Mouse (Mus musculus) adipocyte (in vitro differentiated cells): ENCODE results near the gene Dlgap3.
A peak's percentile ranks its signal among the peaks of the same experiment; 100 is the strongest.

ENCODE experiments used
- DNase-seq: peaks from one replicate; pipeline ENCODE4 v3.0.0-alpha.2; 2016; ENCODE audit warnings: low spot score

The Dlgap3 gene

GRCm38 (mm10) chr4:127174075-127174899, 5.3 kb downstream of the Dlgap3 start:
- DNase-seq = no peak

- no peak for DNase-seq
These were observed 5.9 kb downstream of the Dlgap3 start for GRCm38 (mm10) chr4:127174900-127175278.

- no peak for DNase-seq
These were observed 9.0 kb downstream of the Dlgap3 start for GRCm38 (mm10) chr4:127177961-127178360.

GRCm38 (mm10) chr4:127178671-127179070, 9.7 kb downstream of the Dlgap3 start:
- no peak for DNase-seq

- DNase-seq = no peak
These were observed 10.8 kb downstream of the Dlgap3 start for GRCm38 (mm10) chr4:127179469-127180449.

- no peak for DNase-seq
These were observed 11.4 kb downstream of the Dlgap3 start for GRCm38 (mm10) chr4:127180450-127180840.

GRCm38 (mm10) chr4:127181010-127181409, 12.0 kb downstream of the Dlgap3 start:
- DNase-seq = no peak

- no peak for DNase-seq
These were observed 14.9 kb downstream of the Dlgap3 start for GRCm38 (mm10) chr4:127183867-127184266.

- DNase-seq = no peak
These were observed 21.9 kb downstream of the Dlgap3 start for GRCm38 (mm10) chr4:127190921-127191320.

GRCm38 (mm10) chr4:127192704-127193103, 23.7 kb downstream of the Dlgap3 start:
- no peak for DNase-seq

GRCm38 (mm10) chr4:127193378-127194155, 24.6 kb downstream of the Dlgap3 start:
- no peak for DNase-seq

- DNase-seq = no peak
These were observed 25.7 kb downstream of the Dlgap3 start for GRCm38 (mm10) chr4:127194477-127195269.

- no peak for DNase-seq
These were observed 29.6 kb downstream of the Dlgap3 start for GRCm38 (mm10) chr4:127198609-127199008.

- no peak for DNase-seq
These were observed 30.4 kb downstream of the Dlgap3 start for GRCm38 (mm10) chr4:127199406-127199805.

- no peak for DNase-seq
These were observed 31.2 kb downstream of the Dlgap3 start for GRCm38 (mm10) chr4:127200164-127200722.

- peak; percentile 14 for DNase-seq
These were observed 32.0 kb downstream of the Dlgap3 start for GRCm38 (mm10) chr4:127200769-127201617.

GRCm38 (mm10) chr4:127203081-127203480, 34.1 kb downstream of the Dlgap3 start:
- DNase-seq = no peak

- no peak for DNase-seq
These were observed 42.3 kb downstream of the Dlgap3 start for GRCm38 (mm10) chr4:127211318-127211717.

- no peak for DNase-seq
These were observed 45.5 kb downstream of the Dlgap3 start for GRCm38 (mm10) chr4:127214510-127214909.

GRCm38 (mm10) chr4:127215103-127215502, 46.1 kb downstream of the Dlgap3 start:
- no peak for DNase-seq
